Mouse (Mus musculus): ENCODE data around the gene Arhgef18. TPM values are rescaled to one million over a fixed set of nuclear protein-coding genes. Genes with fewer than 3 reads are reported as not detected.
A peak's percentile ranks its signal among the peaks of the same experiment; 100 is the strongest.

Gene Arhgef18
- total and polyA plus RNA-seq, 2 experiments from 2014 or later: 5.5 to 45.6 TPM

DNA sequence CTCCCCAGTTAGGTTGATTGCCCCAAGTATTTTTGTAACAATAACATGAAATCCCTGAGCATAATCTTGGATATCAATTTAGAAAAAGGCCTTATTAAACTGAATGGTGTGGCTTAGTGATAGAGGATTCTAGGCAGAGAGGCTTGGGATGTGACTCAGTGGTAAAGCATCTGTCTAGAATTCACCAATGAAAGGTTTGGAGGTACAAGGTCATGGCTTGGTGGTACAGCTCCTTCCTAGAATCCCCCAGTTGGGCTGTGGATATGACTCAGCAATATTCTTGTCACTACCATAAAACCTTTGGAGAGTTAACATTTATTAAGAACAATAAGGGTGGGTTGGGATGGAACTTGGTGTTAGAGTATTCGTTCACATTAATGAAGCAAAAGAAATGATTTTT lies 20.0 kb downstream of the Arhgef18 start:
- TF ChIP-seq CTCF (IDR thresholded peaks at IDR 0.05; ENCODE audit: low read depth): no peak
- Histone ChIP-seq H3K36me3 (ENCODE audit: insufficient read depth, low read length) (no peaks in the 10 kb centered on the region), H3K27ac (no peak overlapping the region), H3K4me1 (ENCODE audit: insufficient read depth, low read length) (0 out of 2 replicates have a peak, but pooled peaks cover 6% of the 10 kb centered on the region), H3K9ac (replicated peaks; ENCODE audit: low read length) (no peak overlapping the region), H3K9me3 (ENCODE audit: low read length) (no peaks in the 10 kb centered on the region), H3K4me2 (ENCODE audit: low read depth, low read length) (no peak overlapping the region), H3K27me3 (ENCODE audit: insufficient read depth, low read length) (no peaks in the 10 kb centered on the region), H3K4me3 (ENCODE audit: low read length) (no peak overlapping the region)
- 94% methylated on average over 1 of the region's 1 CpGs for WGBS
- ATAC-seq: no peak
- no peak for DNase-seq (ENCODE audit: low spot score)

DNA sequence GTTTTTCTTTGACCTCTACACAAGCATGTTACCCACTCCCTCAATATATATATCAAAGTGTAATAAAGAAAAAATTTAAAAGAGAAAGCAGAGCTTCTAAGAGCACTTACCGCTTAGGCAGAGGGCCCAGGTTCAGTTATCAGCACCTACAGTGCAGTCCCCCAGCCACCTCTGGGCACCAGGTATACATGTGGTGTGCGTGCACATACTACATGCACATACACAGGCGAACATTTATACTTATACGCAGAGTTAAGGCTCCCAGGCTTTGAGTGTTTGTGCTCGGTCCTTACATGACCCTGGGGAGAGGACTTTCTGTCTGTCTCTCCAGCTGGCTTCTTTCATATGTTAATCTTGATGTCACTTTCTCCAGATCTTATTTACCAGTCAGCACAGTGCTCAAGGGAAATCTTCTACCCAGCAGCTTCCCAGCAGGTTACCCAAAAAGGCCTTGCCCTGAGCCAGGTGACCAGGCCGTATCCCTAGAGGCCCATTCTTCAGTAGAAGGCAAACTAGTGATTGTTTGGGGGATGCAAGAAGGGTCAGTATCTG lies 21.9 kb downstream of the Arhgef18 start:
- WGBS: 40% methylated on average over 6 of the region's 6 CpGs

DNA sequence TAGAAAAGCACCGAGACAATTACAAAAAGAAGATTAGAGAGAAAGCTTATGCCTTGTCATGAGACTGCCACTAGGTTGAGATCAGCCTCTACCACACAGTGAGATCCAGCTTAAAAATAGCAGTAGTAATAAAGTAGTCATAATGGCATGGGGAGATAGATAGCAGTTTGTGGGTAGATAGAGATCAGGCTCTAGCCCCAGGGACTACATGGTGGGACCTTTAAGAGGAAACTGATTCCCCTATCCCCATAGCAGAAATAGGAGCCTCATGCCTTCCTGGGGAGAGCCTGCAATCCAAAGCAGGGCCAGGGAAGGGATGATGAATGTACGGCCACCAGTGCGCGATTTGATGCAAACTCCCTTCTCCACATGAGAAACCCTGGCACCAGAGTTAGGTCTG lies 22.5 kb downstream of the Arhgef18 start:
- Histone ChIP-seq H3K4me2 (ENCODE audit: low read depth, low read length) (no peak overlapping the region), H3K27me3 (ENCODE audit: insufficient read depth, low read length) (no peaks in the 10 kb centered on the region), H3K4me3 (ENCODE audit: low read length) (no peak overlapping the region), H3K36me3 (ENCODE audit: insufficient read depth, low read length) (no peaks in the 10 kb centered on the region), H3K27ac (no peak overlapping the region; the same call in 1 of the 2 replicates), H3K9ac (replicated peaks; ENCODE audit: low read length) (no peak overlapping the region), H3K4me1 (ENCODE audit: insufficient read depth, low read length) (0 out of 2 replicates have a peak, but pooled peaks cover 8% of the 10 kb centered on the region), H3K9me3 (ENCODE audit: low read length) (no peaks in the 10 kb centered on the region)
- WGBS: 49% methylated on average over 4 of the region's 4 CpGs
- ATAC-seq (no peak), DNase-seq (ENCODE audit: low spot score) (no peak)
- no peak for TF ChIP-seq CTCF (IDR thresholded peaks at IDR 0.05; ENCODE audit: low read depth)

More for the DNA sequence above, 21.9 kb downstream of the Arhgef18 start:
- no peak overlapping the region for H3K9ac ChIP-seq (replicated peaks; ENCODE audit: low read length)
- H3K4me1 ChIP-seq (ENCODE audit: insufficient read depth, low read length): 0 out of 2 replicates have a peak, but pooled peaks cover 8% of the 10 kb centered on the region
- TF ChIP-seq CTCF (IDR thresholded peaks at IDR 0.05; ENCODE audit: low read depth): no peak
- DNase-seq (ENCODE audit: low spot score) (no peak), ATAC-seq (no peak)
- H3K9me3 ChIP-seq (ENCODE audit: low read length): no peaks in the 10 kb centered on the region
- H3K4me3 ChIP-seq (ENCODE audit: low read length): no peak overlapping the region
- no peak overlapping the region for H3K27ac ChIP-seq
- no peak overlapping the region for H3K4me2 ChIP-seq (ENCODE audit: low read depth, low read length)
- no peaks in the 10 kb centered on the region for H3K36me3 ChIP-seq (ENCODE audit: insufficient read depth, low read length)
- no peaks in the 10 kb centered on the region for H3K27me3 ChIP-seq (ENCODE audit: insufficient read depth, low read length)

DNA sequence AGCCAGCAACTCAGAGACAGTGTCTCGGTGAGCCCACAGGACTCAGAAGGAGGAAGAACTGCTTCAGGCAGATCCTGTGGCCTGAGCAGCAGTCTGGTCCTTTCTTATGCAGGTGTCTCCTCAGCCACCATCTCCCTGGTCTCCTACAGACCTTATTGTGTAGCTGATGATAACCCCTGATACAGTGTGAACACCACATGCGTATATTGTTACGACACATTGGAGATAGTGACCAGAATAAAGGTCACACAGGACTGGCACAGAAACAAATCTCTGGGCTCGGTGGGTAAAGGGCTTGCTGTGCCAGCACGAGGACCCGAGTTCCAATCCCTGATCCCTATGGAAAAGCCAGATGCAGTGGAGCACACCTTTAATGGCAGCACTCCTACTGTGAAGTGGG lies 22.9 kb downstream of the Arhgef18 start:
- Histone ChIP-seq H3K27ac (no peak overlapping the region; the same call in 1 of the 2 replicates), H3K4me1 (ENCODE audit: insufficient read depth, low read length) (0 out of 2 replicates have a peak, but pooled peaks cover 8% of the 10 kb centered on the region), H3K27me3 (ENCODE audit: insufficient read depth, low read length) (no peaks in the 10 kb centered on the region), H3K4me3 (ENCODE audit: low read length) (no peak overlapping the region), H3K9me3 (ENCODE audit: low read length) (no peaks in the 10 kb centered on the region), H3K9ac (replicated peaks; ENCODE audit: low read length) (no peak overlapping the region), H3K4me2 (ENCODE audit: low read depth, low read length) (no peak overlapping the region), H3K36me3 (ENCODE audit: insufficient read depth, low read length) (no peaks in the 10 kb centered on the region)
- TF ChIP-seq CTCF (IDR thresholded peaks at IDR 0.05; ENCODE audit: low read depth): no peak
- no peak for DNase-seq (ENCODE audit: low spot score)
- 70% methylated on average over 6 of the region's 6 CpGs for WGBS
- no peak for ATAC-seq

DNA sequence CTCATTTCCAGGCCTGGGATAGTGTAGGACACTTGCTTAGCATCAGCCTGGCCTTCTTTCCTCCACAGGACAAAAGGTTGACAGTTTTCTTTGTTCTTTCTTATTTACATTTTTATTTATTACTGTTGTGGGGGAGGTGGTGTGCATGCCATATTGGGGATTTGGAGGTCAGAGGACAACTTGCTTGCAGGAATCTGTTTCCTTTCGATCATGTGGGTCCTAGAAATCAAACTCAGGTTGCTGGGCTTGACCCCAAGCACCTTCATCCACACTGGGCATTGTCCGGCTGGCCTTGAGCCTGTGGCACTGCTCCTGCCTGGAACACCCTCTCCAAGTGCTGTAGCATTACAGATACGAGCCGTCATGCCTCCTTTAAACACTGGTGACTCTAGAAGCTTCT lies 24.0 kb downstream of the Arhgef18 start:
- ATAC-seq: no peak

DNA sequence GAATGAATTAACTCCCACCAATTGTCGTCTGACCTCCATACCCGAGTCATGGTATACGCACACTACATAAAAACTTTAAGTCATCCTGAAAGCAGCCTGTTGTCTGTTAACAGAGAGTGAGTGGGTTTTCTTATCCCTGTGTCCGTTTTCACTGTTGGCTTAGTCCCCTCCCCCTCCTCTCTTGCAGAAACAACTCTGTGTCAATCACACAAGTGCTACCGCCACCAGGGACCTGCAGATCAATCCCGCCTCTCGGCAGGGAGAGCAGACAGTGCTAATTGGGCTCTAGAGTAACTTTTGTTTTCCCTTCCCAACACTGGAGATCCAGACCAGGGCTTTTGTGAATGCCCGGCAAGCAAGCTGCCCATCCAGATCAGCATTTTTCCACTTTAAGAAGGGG lies 24.6 kb downstream of the Arhgef18 start:
- H3K4me3 ChIP-seq (ENCODE audit: low read length): no peak overlapping the region
- no peaks in the 10 kb centered on the region for H3K27me3 ChIP-seq (ENCODE audit: insufficient read depth, low read length)
- TF ChIP-seq CTCF (IDR thresholded peaks at IDR 0.05; ENCODE audit: low read depth): no peak
- no peak for ATAC-seq
- no peak overlapping the region for H3K9ac ChIP-seq (replicated peaks; ENCODE audit: low read length)
- H3K9me3 ChIP-seq (ENCODE audit: low read length): no peaks in the 10 kb centered on the region
- 12% methylated on average over 8 of the region's 8 CpGs for WGBS
- peak; percentile 25 for DNase-seq (ENCODE audit: low spot score)
- 0 out of 2 replicates have a peak, but pooled peaks cover 8% of the 10 kb centered on the region for H3K4me1 ChIP-seq (ENCODE audit: insufficient read depth, low read length)
- H3K36me3 ChIP-seq (ENCODE audit: insufficient read depth, low read length): no peaks in the 10 kb centered on the region
- H3K27ac ChIP-seq: no peak overlapping the region
- H3K4me2 ChIP-seq (ENCODE audit: low read depth, low read length): no peak overlapping the region

More for the DNA sequence above, 24.0 kb downstream of the Arhgef18 start:
- Histone ChIP-seq H3K9ac (replicated peaks; ENCODE audit: low read length) (no peak overlapping the region), H3K36me3 (ENCODE audit: insufficient read depth, low read length) (no peaks in the 10 kb centered on the region), H3K9me3 (ENCODE audit: low read length) (no peaks in the 10 kb centered on the region), H3K4me2 (ENCODE audit: low read depth, low read length) (no peak overlapping the region), H3K4me1 (ENCODE audit: insufficient read depth, low read length) (0 out of 2 replicates have a peak, but pooled peaks cover 8% of the 10 kb centered on the region), H3K4me3 (ENCODE audit: low read length) (no peak overlapping the region), H3K27ac (no peak overlapping the region), H3K27me3 (ENCODE audit: insufficient read depth, low read length) (no peaks in the 10 kb centered on the region)
- 29% methylated on average over 4 of the region's 4 CpGs for WGBS
- DNase-seq (ENCODE audit: low spot score): no peak
- TF ChIP-seq CTCF (IDR thresholded peaks at IDR 0.05; ENCODE audit: low read depth): no peak

DNA sequence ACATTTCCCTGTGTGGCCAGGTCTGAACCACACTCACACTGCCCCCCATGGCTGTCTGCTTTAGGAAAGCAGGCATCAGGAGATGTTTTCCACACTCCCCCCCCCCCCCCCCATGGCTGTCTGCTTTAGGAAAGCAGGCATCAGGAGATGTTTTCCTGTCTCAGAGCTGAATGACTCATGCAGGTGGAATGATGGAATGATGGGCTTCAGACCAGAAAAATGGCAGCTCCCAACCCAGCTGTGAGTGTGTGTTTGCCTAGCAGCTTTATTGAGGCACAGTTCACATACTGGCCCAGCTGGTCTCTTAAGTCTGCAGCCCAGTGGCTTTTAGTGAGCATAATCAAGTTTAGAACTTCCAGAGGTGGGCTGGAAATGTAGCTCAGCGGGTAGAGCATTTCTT lies 25.3 kb downstream of the Arhgef18 start:
- H3K9ac ChIP-seq (replicated peaks; ENCODE audit: low read length): no peak overlapping the region
- no peak for DNase-seq (ENCODE audit: low spot score)
- no peak for ATAC-seq
- H3K4me2 ChIP-seq (ENCODE audit: low read depth, low read length): no peak overlapping the region
- TF ChIP-seq CTCF (IDR thresholded peaks at IDR 0.05; ENCODE audit: low read depth): no peak
- no peaks in the 10 kb centered on the region for H3K9me3 ChIP-seq (ENCODE audit: low read length)
- H3K4me1 ChIP-seq (ENCODE audit: insufficient read depth, low read length): 0 out of 2 replicates have a peak, but pooled peaks cover 8% of the 10 kb centered on the region
- no peak overlapping the region for H3K4me3 ChIP-seq (ENCODE audit: low read length)
- H3K27ac ChIP-seq: no peak overlapping the region
- 77% methylated on average over 1 of the region's 1 CpGs for WGBS
- H3K27me3 ChIP-seq (ENCODE audit: insufficient read depth, low read length): no peaks in the 10 kb centered on the region
- no peaks in the 10 kb centered on the region for H3K36me3 ChIP-seq (ENCODE audit: insufficient read depth, low read length)

Data from hindbrain, postnatal 0 days (tissue).